Mouse (Mus musculus) E14TG2a.4 (cell line): ENCODE data around the gene Wnt3a.
A peak's percentile ranks its signal among the peaks of the same experiment; 100 is the strongest.

Experiments
- H3K27me3 ChIP-seq: 2 replicates; pipeline ENCODE4 v1.6.1; 2014; ENCODE audit warnings: low read length, control low read depth; ENCODE audit not compliant: insufficient read depth
- H3K36me3 ChIP-seq: 2 replicates; pipeline ENCODE4 v1.6.1; 2014; ENCODE audit warnings: low read length, control low read depth; ENCODE audit not compliant: insufficient read depth
- H3K4me1 ChIP-seq: replicated peaks from 2 replicates; pipeline ENCODE4 v1.6.1; 2014; ENCODE audit warnings: low read depth, low read length, control low read depth
- H3K4me3 ChIP-seq: replicated peaks from 2 replicates; pipeline ENCODE4 v1.5.1; 2014; ENCODE audit warnings: mild to moderate bottlenecking, low read length
- H3K9me3 ChIP-seq: 2 replicates; pipeline ENCODE4 v1.6.1; 2014; ENCODE audit warnings: low read length, control low read depth
- CTCF ChIP-seq: conservative IDR thresholded peaks from 2 replicates; pipeline ENCODE4 v1.5.1; 2014; ENCODE audit warnings: low read length
- NANOG ChIP-seq: IDR thresholded peaks from 2 replicates; pipeline ENCODE4 v1.6.1; 2014; ENCODE audit warnings: borderline replicate concordance, low read length, mixed read lengths
- POU5F1 ChIP-seq: IDR thresholded peaks from 2 replicates; pipeline ENCODE4 v1.6.1; 2014; ENCODE audit warnings: low read length, borderline replicate concordance

The Wnt3a gene

GRCm38 (mm10) chr11:59330560-59330959 lies 40.0 kb upstream of the Wnt3a start:
- Histone ChIP-seq H3K4me3 (peak overlapping the region; percentile 56), H3K27me3 (peaks cover 44% of the 10 kb centered on the region), H3K9me3 (no peaks in the 10 kb centered on the region), H3K36me3 (no peaks in the 10 kb centered on the region), H3K4me1 (peaks cover 25% of the 10 kb centered on the region)
- TF ChIP-seq POU5F1 (no peak), CTCF (peak; percentile 74)

GRCm38 (mm10) chr11:59329616-59330015 lies 39.1 kb upstream of the Wnt3a start:
- Histone ChIP-seq H3K9me3 (no peaks in the 10 kb centered on the region), H3K36me3 (no peaks in the 10 kb centered on the region), H3K27me3 (peaks cover 44% of the 10 kb centered on the region), H3K4me3 (no peak overlapping the region), H3K4me1 (peaks cover 25% of the 10 kb centered on the region)
- TF ChIP-seq NANOG (no peak), POU5F1 (no peak), CTCF (no peak)

GRCm38 (mm10) chr11:59327625-59328024 lies 37.1 kb upstream of the Wnt3a start:
- H3K4me3 ChIP-seq: peak overlapping the region; percentile 64
- TF ChIP-seq POU5F1 (no peak), CTCF (no peak), NANOG (no peak)
- H3K9me3 ChIP-seq: no peaks in the 10 kb centered on the region
- peaks cover 25% of the 10 kb centered on the region for H3K4me1 ChIP-seq
- H3K27me3 ChIP-seq: peaks cover 37% of the 10 kb centered on the region
- no peaks in the 10 kb centered on the region for H3K36me3 ChIP-seq

- TF ChIP-seq CTCF: no peak
- no peak for TF ChIP-seq POU5F1
- no peak overlapping the region for H3K4me3 ChIP-seq
Observed at GRCm38 (mm10) chr11:59324777-59325176, 34.2 kb upstream of the Wnt3a start.

GRCm38 (mm10) chr11:59322988-59323387 lies 32.4 kb upstream of the Wnt3a start:
- no peak overlapping the region for H3K4me3 ChIP-seq
- peaks cover 15% of the 10 kb centered on the region for H3K27me3 ChIP-seq
- H3K36me3 ChIP-seq: no peaks in the 10 kb centered on the region
- TF ChIP-seq CTCF (no peak), POU5F1 (no peak), NANOG (no peak)
- peaks cover 10% of the 10 kb centered on the region for H3K4me1 ChIP-seq
- H3K9me3 ChIP-seq: peaks cover 8% of the 10 kb centered on the region; the same call in 1 of the 2 replicates

More at GRCm38 (mm10) chr11:59324777-59325176, 34.2 kb upstream of the Wnt3a start:
- Histone ChIP-seq H3K27me3 (peaks cover 31% of the 10 kb centered on the region), H3K4me1 (peaks cover 17% of the 10 kb centered on the region), H3K9me3 (peaks cover 8% of the 10 kb centered on the region; the same call in 1 of the 2 replicates), H3K36me3 (no peaks in the 10 kb centered on the region)

- TF ChIP-seq NANOG (no peak), CTCF (no peak), POU5F1 (no peak)
- Histone ChIP-seq H3K4me3 (no peak overlapping the region), H3K9me3 (peaks cover 6% of the 10 kb centered on the region; the same call in 1 of the 2 replicates), H3K36me3 (no peaks in the 10 kb centered on the region), H3K4me1 (peaks cover 18% of the 10 kb centered on the region), H3K27me3 (peaks cover 16% of the 10 kb centered on the region)
Observed at GRCm38 (mm10) chr11:59316517-59316916, 26.0 kb upstream of the Wnt3a start.

- H3K4me1 ChIP-seq: peaks cover 30% of the 10 kb centered on the region
- H3K4me3 ChIP-seq: no peak overlapping the region
- no peaks in the 10 kb centered on the region for H3K36me3 ChIP-seq
- peaks cover 37% of the 10 kb centered on the region for H3K27me3 ChIP-seq
- H3K9me3 ChIP-seq: no peaks in the 10 kb centered on the region
- no peak for TF ChIP-seq CTCF
Observed at GRCm38 (mm10) chr11:59313944-59314343, 23.4 kb upstream of the Wnt3a start.

- H3K4me3 ChIP-seq: no peak overlapping the region
- H3K9me3 ChIP-seq: no peaks in the 10 kb centered on the region
- TF ChIP-seq CTCF: no peak
- TF ChIP-seq NANOG: no peak
- TF ChIP-seq POU5F1: no peak
- peaks cover 36% of the 10 kb centered on the region for H3K4me1 ChIP-seq
- H3K36me3 ChIP-seq: no peaks in the 10 kb centered on the region
- peaks cover 44% of the 10 kb centered on the region for H3K27me3 ChIP-seq
Observed at GRCm38 (mm10) chr11:59313029-59313811, 22.7 kb upstream of the Wnt3a start.

GRCm38 (mm10) chr11:59312501-59312900 lies 21.9 kb upstream of the Wnt3a start:
- peaks cover 51% of the 10 kb centered on the region for H3K27me3 ChIP-seq
- H3K4me3 ChIP-seq: 0 out of 2 replicates have a peak overlapping the region, but pooled peaks have one; percentile 10
- no peaks in the 10 kb centered on the region for H3K36me3 ChIP-seq
- H3K4me1 ChIP-seq: peaks cover 42% of the 10 kb centered on the region
- TF ChIP-seq CTCF: no peak
- no peak for TF ChIP-seq POU5F1
- no peak for TF ChIP-seq NANOG
- H3K9me3 ChIP-seq: no peaks in the 10 kb centered on the region
